Mouse (Mus musculus) CD4-positive helper T cell, adult 2 months (primary cell): ENCODE measurements at regions not wholly inside any gene's neighbourhood (a gene's known extent, or its start where the extent isn't known, plus 50 kb on each side); places are given as distances from the start of the nearest gene placed in this dataset.

Experiments
- DNase-seq: peaks from one replicate; pipeline ENCODE4 v3.0.0-alpha.2; 2012; ENCODE audit warnings: low read depth, missing footprints, low spot score

GRCm38 (mm10) chr13:85570886-85571527 is 282.1 kb upstream of the Rasa1 start:
- DNase-seq, result no peak

GRCm38 (mm10) chr13:85557821-85558220 is 268.9 kb upstream of the Rasa1 start:
- DNase-seq, result no peak

- peak; percentile 66 for DNase-seq
Observed at GRCm38 (mm10) chr13:85556101-85556853, 267.3 kb upstream of the Rasa1 start.

- no peak for DNase-seq
Observed at GRCm38 (mm10) chr13:85553072-85553471, 264.1 kb upstream of the Rasa1 start.

GRCm38 (mm10) chr13:85509671-85510070 is 220.7 kb upstream of the Rasa1 start:
- peak; percentile 75 for DNase-seq

GRCm38 (mm10) chr13:85508552-85508951 is 219.6 kb upstream of the Rasa1 start:
- DNase-seq, result no peak

- DNase-seq, result peak; percentile 90
Observed at GRCm38 (mm10) chr13:85507374-85508101, 218.6 kb upstream of the Rasa1 start.

GRCm38 (mm10) chr13:85506875-85507274 is 217.9 kb upstream of the Rasa1 start:
- peak; percentile 84 for DNase-seq

- DNase-seq, result no peak
Observed at GRCm38 (mm10) chr13:85506030-85506429, 217.1 kb upstream of the Rasa1 start.

- peak; percentile 74 for DNase-seq
Observed at GRCm38 (mm10) chr13:85505046-85505445, 216.1 kb upstream of the Rasa1 start.

GRCm38 (mm10) chr13:85504001-85504400 is 215.1 kb upstream of the Rasa1 start:
- DNase-seq, result no peak

GRCm38 (mm10) chr13:85498696-85499095 is 209.8 kb upstream of the Rasa1 start:
- DNase-seq, result peak; percentile 51

- DNase-seq, result peak; percentile 17
Observed at GRCm38 (mm10) chr13:85484790-85485189, 195.9 kb upstream of the Rasa1 start.

GRCm38 (mm10) chr13:85483348-85483747 is 194.4 kb upstream of the Rasa1 start:
- DNase-seq, result no peak

GRCm38 (mm10) chr13:85479405-85479804 is 190.5 kb upstream of the Rasa1 start:
- peak; percentile 26 for DNase-seq

- peak; percentile 10 for DNase-seq
Observed at GRCm38 (mm10) chr13:85476274-85476846, 187.4 kb upstream of the Rasa1 start.

- no peak for DNase-seq
Observed at GRCm38 (mm10) chr13:85471340-85471739, 182.4 kb upstream of the Rasa1 start.

GRCm38 (mm10) chr13:85459387-85459786 is 170.5 kb upstream of the Rasa1 start:
- DNase-seq, result peak; percentile 27

GRCm38 (mm10) chr13:85458611-85459010 is 169.7 kb upstream of the Rasa1 start:
- no peak for DNase-seq

GRCm38 (mm10) chr13:85439581-85439980 is 150.7 kb upstream of the Rasa1 start:
- DNase-seq, result no peak

- no peak for DNase-seq
Observed at GRCm38 (mm10) chr13:85437875-85438274, 148.9 kb upstream of the Rasa1 start.

- no peak for DNase-seq
Observed at GRCm38 (mm10) chr13:85437009-85437408, 148.1 kb upstream of the Rasa1 start.
